Mouse (Mus musculus) ovary, postnatal 14 days (tissue): Measurements from ENCODE around the gene Lsm10.

ENCODE experiments used
- DNase-seq: peaks from one replicate; pipeline ENCODE4 v3.0.0; 2022; ENCODE audit warnings: low spot score

Gene Lsm10

GRCm38 (mm10) chr4:126118651-126119050 is 22.2 kb downstream of the Lsm10 start:
- DNase-seq = no peak

GRCm38 (mm10) chr4:126119051-126119450 is 22.6 kb downstream of the Lsm10 start:
- DNase-seq = no peak

GRCm38 (mm10) chr4:126120052-126120451 is 23.6 kb downstream of the Lsm10 start:
- no peak for DNase-seq

- no peak for DNase-seq
Observed at GRCm38 (mm10) chr4:126120506-126120905, 24.1 kb downstream of the Lsm10 start.

- DNase-seq = no peak
Observed at GRCm38 (mm10) chr4:126123309-126124040, 27.1 kb downstream of the Lsm10 start.

- DNase-seq = no peak
Observed at GRCm38 (mm10) chr4:126130502-126130901, 34.1 kb downstream of the Lsm10 start.

GRCm38 (mm10) chr4:126131290-126132121 is 35.1 kb downstream of the Lsm10 start:
- no peak for DNase-seq

GRCm38 (mm10) chr4:126132636-126133264 is 36.3 kb downstream of the Lsm10 start:
- no peak for DNase-seq

- DNase-seq = no peak
Observed at GRCm38 (mm10) chr4:126134236-126134635, 37.8 kb downstream of the Lsm10 start.

- DNase-seq = no peak
Observed at GRCm38 (mm10) chr4:126134639-126135038, 38.2 kb downstream of the Lsm10 start.

- no peak for DNase-seq
Observed at GRCm38 (mm10) chr4:126137773-126138172, 41.4 kb downstream of the Lsm10 start.

GRCm38 (mm10) chr4:126141021-126141420 is 44.6 kb downstream of the Lsm10 start:
- DNase-seq = no peak

- no peak for DNase-seq
Observed at GRCm38 (mm10) chr4:126145396-126145795, 49.0 kb downstream of the Lsm10 start.

- DNase-seq = no peak
Observed at GRCm38 (mm10) chr4:126146974-126147532, 50.6 kb downstream of the Lsm10 start.

GRCm38 (mm10) chr4:126147533-126148160 is 51.2 kb downstream of the Lsm10 start, which contains the start of gene Eva1b:
Eva1b (plus strand) TSS chr4:126147744.
- DNase-seq = peak; percentile 74
